Mouse (Mus musculus) retina, postnatal 7 days (tissue): ENCODE results near the gene Gm20896.
"Not testable (repeated sequence)": the region's sequence is repeated elsewhere in the genome, so short reads cannot be mapped to it uniquely, and the experiment has no call there.

Experiments
- DNase-seq: peaks from one replicate; pipeline ENCODE4 v3.0.0-alpha.2; 2012; ENCODE audit warnings: low read depth, low spot score

Gm20896 gene

DNA sequence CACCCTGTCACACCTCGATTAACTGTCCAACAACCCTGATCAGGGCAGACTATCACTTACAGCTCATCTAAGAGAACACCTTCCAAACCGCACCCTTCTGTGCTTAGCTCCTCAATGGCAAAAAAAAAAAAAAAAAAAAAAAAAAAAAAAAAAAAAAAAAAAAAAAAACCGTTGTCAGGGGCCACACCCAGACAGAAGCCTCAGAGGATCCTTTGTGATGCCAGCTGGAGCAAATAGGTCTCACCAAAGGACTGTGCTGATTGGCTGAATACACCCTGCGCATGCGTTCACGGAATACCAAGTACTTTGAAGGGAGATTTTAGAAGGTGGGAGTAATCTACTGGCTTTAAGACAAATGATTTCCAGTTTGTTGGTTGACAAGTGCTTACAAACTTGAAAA, at the start of gene Gm20896:
Gene Gm20896 (minus strand): TSS at position 101 of the 400 bp plus-strand sequence.
- not testable (repeated sequence) for DNase-seq
